Mouse (Mus musculus) lung, embryonic 16.5 days (tissue): ENCODE measurements around the gene Srek1. TPM values are rescaled to one million over a fixed set of nuclear protein-coding genes. Genes with fewer than 3 reads are reported as not detected.

ENCODE experiments used
- ATAC-seq: fragments of 200-750 bp; cut with Nextera tagmentation; 2 replicates; pipeline ENCODE4 v1.8.0; 2017; ENCODE audit warnings: low read depth, mild to moderate bottlenecking, moderate library complexity
- H3K27ac ChIP-seq: fragments of 300-500 bp; sonication (generic); 2 replicates; pipeline ENCODE4 v1.5.1; 2014; ENCODE audit warnings: mild to moderate bottlenecking, control low read depth, low read length
- H3K27me3 ChIP-seq: fragments of 300-500 bp; sonication (generic); 2 replicates; pipeline ENCODE4 v1.6.1; 2014; ENCODE audit warnings: low read depth, low read length, mixed read lengths; ENCODE audit not compliant: control insufficient read depth, insufficient read depth
- H3K36me3 ChIP-seq: fragments of 300-500 bp; sonication (generic); 2 replicates; pipeline ENCODE4 v1.6.1; 2014; ENCODE audit warnings: low read length; ENCODE audit not compliant: control insufficient read depth, insufficient read depth
- H3K4me1 ChIP-seq: fragments of 300-500 bp; sonication (generic); replicated peaks from 2 replicates; pipeline ENCODE4 v1.6.1; 2014; ENCODE audit warnings: low read length, mixed read lengths; ENCODE audit not compliant: control insufficient read depth, insufficient read depth
- H3K4me2 ChIP-seq: fragments of 300-500 bp; sonication (generic); 2 replicates; pipeline ENCODE4 v1.6.1; 2014; ENCODE audit warnings: low read depth, low read length, control low read depth
- H3K4me3 ChIP-seq: fragments of 300-500 bp; sonication (generic); 2 replicates; pipeline ENCODE4 v1.5.1; 2014; ENCODE audit warnings: mild to moderate bottlenecking, low read length, control low read depth
- H3K9ac ChIP-seq: fragments of 300-500 bp; sonication (generic); 2 replicates; pipeline ENCODE4 v1.6.1; 2014; ENCODE audit warnings: low read length, control low read depth
- H3K9me3 ChIP-seq: fragments of 300-500 bp; sonication (generic); 2 replicates; pipeline ENCODE4 v1.6.1; 2016; ENCODE audit warnings: low read length; ENCODE audit not compliant: control insufficient read depth
- WGBS: fragments of 180-500 bp; shearing (Covaris S2); extraction: QIAGEN DNeasy Blood & Tissue Kit; methylation state at CpG from one replicate; pipeline ENCODE4 v1.1.7; 2014; 5-methylcytosine and 5-hydroxymethylcytosine counted together
- polyA plus RNA-seq: library from polyadenylated mRNA; unstranded; fragments of >200 nt; fragmentation: Nextera tagmentation; extraction: Ambion mirVana; gene quantifications from 2 replicates; pipeline ENCODE4 v1.2.1, GENCODE M21; 2015

The Srek1 gene
- polyA plus RNA-seq, 1 experiment from 2014 or later, result 72.1 TPM

GRCm38 (mm10) chr13:103702266-103702665 is 72.1 kb downstream of the Srek1 start:
- no peak overlapping the region for H3K27ac ChIP-seq
- no peak overlapping the region for H3K4me3 ChIP-seq
- no peaks in the 10 kb centered on the region for H3K4me1 ChIP-seq
- H3K9me3 ChIP-seq, result no peaks in the 10 kb centered on the region
- WGBS, result 79% methylated on average over 3 of the region's 3 CpGs
- no peaks in the 10 kb centered on the region for H3K27me3 ChIP-seq
- H3K9ac ChIP-seq, result no peak overlapping the region
- no peak for ATAC-seq
- H3K36me3 ChIP-seq, result no peaks in the 10 kb centered on the region
- no peak overlapping the region for H3K4me2 ChIP-seq

- Histone ChIP-seq H3K4me1 (no peaks in the 10 kb centered on the region), H3K9me3 (no peaks in the 10 kb centered on the region), H3K9ac (no peak overlapping the region), H3K27ac (no peak overlapping the region), H3K36me3 (no peaks in the 10 kb centered on the region), H3K4me2 (no peak overlapping the region), H3K27me3 (no peaks in the 10 kb centered on the region), H3K4me3 (no peak overlapping the region)
- ATAC-seq, result no peak
- WGBS, result 65% methylated on average over 2 of the region's 2 CpGs
Observed at GRCm38 (mm10) chr13:103700752-103701151, 73.7 kb downstream of the Srek1 start.

- H3K27me3 ChIP-seq, result no peaks in the 10 kb centered on the region
- H3K4me3 ChIP-seq, result no peak overlapping the region
- 30% methylated on average over 9 of the region's 9 CpGs for WGBS
- H3K9ac ChIP-seq, result no peak overlapping the region
- ATAC-seq, result no peak
- H3K4me2 ChIP-seq, result no peak overlapping the region
- no peak overlapping the region for H3K27ac ChIP-seq
- no peaks in the 10 kb centered on the region for H3K9me3 ChIP-seq
- H3K36me3 ChIP-seq, result no peaks in the 10 kb centered on the region
- no peaks in the 10 kb centered on the region for H3K4me1 ChIP-seq
Observed at GRCm38 (mm10) chr13:103697993-103698392, 76.4 kb downstream of the Srek1 start.

- no peak for ATAC-seq
- no peaks in the 10 kb centered on the region for H3K36me3 ChIP-seq
- no peaks in the 10 kb centered on the region for H3K9me3 ChIP-seq
- H3K27ac ChIP-seq, result no peak overlapping the region
- 34% methylated on average over 9 of the region's 9 CpGs for WGBS
- H3K4me2 ChIP-seq, result no peak overlapping the region
- H3K9ac ChIP-seq, result no peak overlapping the region
- H3K4me3 ChIP-seq, result no peak overlapping the region
- no peaks in the 10 kb centered on the region for H3K27me3 ChIP-seq
- no peaks in the 10 kb centered on the region for H3K4me1 ChIP-seq
Observed at GRCm38 (mm10) chr13:103696164-103696563, 78.2 kb downstream of the Srek1 start.

- no peak for ATAC-seq
- 47% methylated on average over 6 of the region's 6 CpGs for WGBS
- no peaks in the 10 kb centered on the region for H3K27me3 ChIP-seq
- H3K4me1 ChIP-seq, result no peaks in the 10 kb centered on the region
- no peak overlapping the region for H3K4me3 ChIP-seq
- H3K27ac ChIP-seq, result no peak overlapping the region
- no peak overlapping the region for H3K9ac ChIP-seq
- no peaks in the 10 kb centered on the region for H3K9me3 ChIP-seq
- H3K36me3 ChIP-seq, result no peaks in the 10 kb centered on the region
- no peak overlapping the region for H3K4me2 ChIP-seq
Observed at GRCm38 (mm10) chr13:103695456-103695855, 79.0 kb downstream of the Srek1 start.

Other genes with a start within 250 kb of the Srek1 start
- gene Erbin, start 145.9 kb upstream of the Srek1 start, polyA plus RNA-seq, result 16.8 and 17.2 TPM in 2 replicates